29 mouse cellular contexts compared by ENCODE assay signal in the genomic region with DNA sequence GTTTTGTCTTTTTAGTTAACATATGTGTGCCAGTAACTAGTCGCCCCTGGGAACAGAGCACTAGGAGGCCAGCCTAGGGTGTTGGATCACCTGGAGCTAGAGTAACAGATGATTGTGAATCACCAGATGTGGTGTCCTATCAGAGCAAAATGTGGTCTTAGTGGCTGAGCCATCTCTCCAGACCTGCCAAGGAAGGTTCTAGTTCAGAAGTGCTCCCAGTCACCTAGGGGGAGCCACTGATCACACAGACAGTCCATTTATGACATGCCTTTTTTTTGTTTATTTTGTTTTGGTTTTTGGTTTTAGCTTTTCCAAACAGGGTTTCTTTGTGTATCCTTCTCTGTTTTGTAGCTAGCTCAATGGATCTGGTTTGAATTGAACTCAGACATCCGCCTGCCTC. TPM values are rescaled to one million over a fixed set of nuclear protein-coding genes. Genes with fewer than 3 reads are reported as not detected.
"Had no signal": no experiment of that assay in that cellular context is flagged by ENCODE, and none has a peak within 500 bp of the region (broad histone marks: within the 10 kb centered on the region; RNA-seq: fewer than 3 reads in every experiment).

No protein-coding gene starts in this region.

- H3K36me3 ChIP-seq: liver, embryonic 13.5 days; neural tube, embryonic 13.5 days; stomach, embryonic 15.5 days had no signal

- H3K4me3 ChIP-seq: kidney, embryonic 15.5 days; liver, embryonic 13.5 days; megakaryocyte, embryonic 14.5 days; midbrain, embryonic 10.5 days; midbrain, embryonic 13.5 days; myocyte; neural tube, embryonic 13.5 days; stomach, embryonic 15.5 days had no signal

- DNase-seq: kidney, adult 8-10 months; kidney, postnatal 10 days; kidney, postnatal 36 days; liver, embryonic 13.5 days; lung, embryonic 14.5 days; lung, postnatal 10 days; lung, postnatal 36 days; retina, postnatal 1 day; right cerebral cortex, postnatal 25 days; spleen, adult 18-20 months; thymus, postnatal 25 days had no signal

- H3K9ac ChIP-seq: kidney, embryonic 15.5 days; liver, embryonic 13.5 days; lung, embryonic 14.5 days; midbrain, embryonic 13.5 days; neural tube, embryonic 13.5 days; stomach, embryonic 15.5 days had no signal

- H3K27me3 ChIP-seq: kidney, embryonic 15.5 days; liver, embryonic 13.5 days; midbrain, embryonic 13.5 days; neural tube, embryonic 13.5 days; stomach, embryonic 15.5 days had no signal

- H3K9me3 ChIP-seq: kidney, embryonic 15.5 days; liver, embryonic 13.5 days; megakaryocyte, embryonic 14.5 days; midbrain, embryonic 10.5 days; midbrain, embryonic 13.5 days; neural tube, embryonic 13.5 days; stomach, embryonic 15.5 days had no signal

- H3K4me1 ChIP-seq: liver, embryonic 13.5 days; midbrain, embryonic 10.5 days; midbrain, embryonic 13.5 days; neural tube, embryonic 13.5 days; stomach, embryonic 15.5 days had no signal

- H3K27ac ChIP-seq: kidney, embryonic 15.5 days; liver, embryonic 13.5 days; midbrain, embryonic 10.5 days; midbrain, embryonic 13.5 days; neural tube, embryonic 13.5 days; stomach, embryonic 15.5 days had no signal

- H3K4me2 ChIP-seq: kidney, embryonic 15.5 days; liver, embryonic 13.5 days; lung, embryonic 14.5 days; midbrain, embryonic 13.5 days; neural tube, embryonic 13.5 days; stomach, embryonic 15.5 days had no signal

- ATAC-seq: midbrain, embryonic 13.5 days; midbrain, embryonic 16.5 days had no signal

RNA-seq across cellular contexts. Expression of a gene that starts 14.1 kb away (rescaled TPM):
- total RNA-seq: monocyte, adult 5-6 weeks; neutrophil, adult 5-6 weeks had no signal

RNA-seq across cellular contexts. Expression of a gene that starts 47.2 kb away (rescaled TPM):
- total RNA-seq: monocyte, adult 5-6 weeks had no signal
- polyA plus RNA-seq: myocyte had no signal

RNA-seq across cellular contexts. Expression of a gene that starts 47.3 kb away (rescaled TPM):
- total RNA-seq: left cerebral cortex, adult 18-20 months; left cerebral cortex, postnatal 10 days; left cerebral cortex, postnatal 36 days; liver, adult 2 months had no signal
- polyA plus RNA-seq: kidney, embryonic 15.5 days; limb, embryonic 11.5 days; limb, embryonic 14.5 days; liver, adult 2 months; liver, embryonic 13.5 days; liver, embryonic 16.5 days; lung, embryonic 14.5 days; midbrain, embryonic 10.5 days; midbrain, embryonic 13.5 days; midbrain, embryonic 16.5 days; neural tube, embryonic 13.5 days; stomach, embryonic 15.5 days; thymus, postnatal 0 days had no signal
